Mouse (Mus musculus): ENCODE data around the gene Spata46. TPM values are rescaled to one million over a fixed set of nuclear protein-coding genes. Genes with fewer than 3 reads are reported as not detected.

The Spata46 gene
- total RNA-seq, 1 experiment, result not detected

GRCm38 (mm10) chr1:170306232-170306631 is 2.4 kb upstream of the Spata46 start, which contains the start of gene Gm7694:
Gene Gm7694, minus strand, starts transcription at chr1:170306332.
- Histone ChIP-seq H3K9me3 (ENCODE audit: control insufficient read depth, insufficient read depth, low read depth, low read length) (no peaks in the 10 kb centered on the region), H3K36me3 (ENCODE audit: control insufficient read depth, insufficient read depth, low read length, poor library complexity, severe bottlenecking) (no peaks in the 10 kb centered on the region), H3K4me3 (ENCODE audit: insufficient read depth in 1 of 2, low read depth in 1 of 2, low read length in 2 of 2, poor library complexity in 1 of 2, severe bottlenecking in 1 of 2) (no peak within 1 kb of the TSS), H3K4me1 (ENCODE audit: control insufficient read depth in 2 of 2, insufficient read depth in 2 of 2, low read length in 2 of 2, poor library complexity in 1 of 2) (no peaks in the 10 kb centered on the region), H3K9ac (ENCODE audit: insufficient read depth, low read depth, low read length, poor library complexity, severe bottlenecking) (no peak within 1 kb of the TSS), H3K27ac (ENCODE audit: insufficient read depth, low read depth, low read length, poor library complexity, severe bottlenecking) (no peak within 1 kb of the TSS)
- no peak for DNase-seq (ENCODE audit: low read depth, low spot score)
- in situ Hi-C loops (cut with MboI; ENCODE audit: low sequenced_read_pairs in 2 of 2, unreplicated experiment in 2 of 2), result no loop called here
- TF ChIP-seq HCFC1 (IDR thresholded peaks at IDR 0.05; ENCODE audit: borderline replicate concordance, insufficient read depth, low read length) (no peak), CHD2 (IDR thresholded peaks at IDR 0.05; ENCODE audit: low read depth, low read length) (no peak), MAFK (IDR thresholded peaks at IDR 0.05; ENCODE audit: insufficient read depth, low read depth, low read length) (no peak), ZC3H11A (IDR thresholded peaks at IDR 0.05; ENCODE audit: borderline replicate concordance, low read depth, low read length) (no peak), ZNF384 (IDR thresholded peaks at IDR 0.05; ENCODE audit: low read depth, low read length) (no peak)

DNA sequence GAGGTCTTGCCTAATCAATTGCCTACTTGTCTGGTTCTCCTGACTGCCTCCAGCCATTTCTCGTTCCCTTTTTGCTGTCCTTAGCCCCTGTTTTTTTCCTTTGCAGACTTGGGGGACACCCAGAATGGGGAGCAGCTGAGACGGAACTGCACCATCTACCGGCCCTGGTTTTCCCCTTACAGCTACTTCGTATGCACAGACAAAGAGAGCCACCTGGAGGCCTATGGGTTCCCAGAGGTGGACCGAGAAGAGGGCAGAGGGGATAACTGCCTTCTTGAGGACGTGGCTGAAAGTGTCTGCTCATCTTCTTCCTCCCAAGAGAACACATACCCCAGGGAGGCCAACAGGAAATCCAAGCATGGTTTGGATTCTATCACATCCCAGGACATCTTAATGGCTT is 2.8 kb downstream of the Spata46 start:
- Histone ChIP-seq H3K4me1 (ENCODE audit: control insufficient read depth in 2 of 2, insufficient read depth in 2 of 2, low read length in 2 of 2, poor library complexity in 1 of 2) (no peaks in the 10 kb centered on the region), H3K9me3 (ENCODE audit: control insufficient read depth, insufficient read depth, low read depth, low read length) (no peaks in the 10 kb centered on the region), H3K9ac (ENCODE audit: insufficient read depth, low read depth, low read length, poor library complexity, severe bottlenecking) (no peak overlapping the region), H3K27ac (ENCODE audit: insufficient read depth, low read depth, low read length, poor library complexity, severe bottlenecking) (no peak overlapping the region), H3K4me3 (ENCODE audit: insufficient read depth in 1 of 2, low read depth in 1 of 2, low read length in 2 of 2, poor library complexity in 1 of 2, severe bottlenecking in 1 of 2) (no peak overlapping the region), H3K36me3 (ENCODE audit: control insufficient read depth, insufficient read depth, low read length, poor library complexity, severe bottlenecking) (no peaks in the 10 kb centered on the region)
- TF ChIP-seq ZC3H11A (IDR thresholded peaks at IDR 0.05; ENCODE audit: borderline replicate concordance, low read depth, low read length), result no peak
- DNase-seq (ENCODE audit: low read depth, low spot score), result no peak
- in situ Hi-C loops (cut with MboI; ENCODE audit: low sequenced_read_pairs in 2 of 2, unreplicated experiment in 2 of 2), result no loop called here

GRCm38 (mm10) chr1:170322046-170322445 is 13.4 kb downstream of the Spata46 start:
- no peaks in the 10 kb centered on the region for H3K4me1 ChIP-seq (ENCODE audit: control insufficient read depth in 2 of 2, insufficient read depth in 2 of 2, low read length in 2 of 2, poor library complexity in 1 of 2)
- no peak overlapping the region for H3K27ac ChIP-seq (ENCODE audit: insufficient read depth, low read depth, low read length, poor library complexity, severe bottlenecking)
- DNase-seq (ENCODE audit: low read depth, low spot score), result no peak
- H3K9me3 ChIP-seq (ENCODE audit: control insufficient read depth, insufficient read depth, low read depth, low read length), result no peaks in the 10 kb centered on the region
- TF ChIP-seq CHD2 (IDR thresholded peaks at IDR 0.05; ENCODE audit: low read depth, low read length) (no peak), ZNF384 (IDR thresholded peaks at IDR 0.05; ENCODE audit: low read depth, low read length) (no peak), ZC3H11A (IDR thresholded peaks at IDR 0.05; ENCODE audit: borderline replicate concordance, low read depth, low read length) (no peak), MAFK (IDR thresholded peaks at IDR 0.05; ENCODE audit: insufficient read depth, low read depth, low read length) (no peak), HCFC1 (IDR thresholded peaks at IDR 0.05; ENCODE audit: borderline replicate concordance, insufficient read depth, low read length) (no peak)
- in situ Hi-C loops (cut with MboI; ENCODE audit: low sequenced_read_pairs in 2 of 2, unreplicated experiment in 2 of 2), result no loop called here
- H3K36me3 ChIP-seq (ENCODE audit: control insufficient read depth, insufficient read depth, low read length, poor library complexity, severe bottlenecking), result no peaks in the 10 kb centered on the region
- H3K4me3 ChIP-seq (ENCODE audit: insufficient read depth in 1 of 2, low read depth in 1 of 2, low read length in 2 of 2, poor library complexity in 1 of 2, severe bottlenecking in 1 of 2), result no peak overlapping the region
- H3K9ac ChIP-seq (ENCODE audit: insufficient read depth, low read depth, low read length, poor library complexity, severe bottlenecking), result no peak overlapping the region

DNA sequence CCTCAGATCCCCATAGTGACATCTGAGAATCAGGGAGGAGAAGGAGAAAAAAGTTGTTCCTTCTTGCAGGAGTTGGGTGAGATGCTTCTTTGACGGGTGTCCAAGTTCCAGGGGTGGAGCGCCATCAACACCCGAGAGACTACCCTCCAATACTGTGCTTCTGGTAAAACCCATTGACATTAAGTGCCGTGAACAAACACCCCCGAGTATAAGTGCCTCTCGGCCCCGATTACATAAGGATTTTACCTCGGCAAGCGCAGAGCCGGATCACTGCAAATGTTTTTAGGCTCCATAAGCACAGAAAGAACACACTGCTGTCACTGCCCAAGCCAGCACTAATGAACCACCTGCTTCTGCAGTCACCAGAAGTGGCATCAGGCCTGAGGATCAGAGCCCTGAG is 14.4 kb downstream of the Spata46 start:
- no peak overlapping the region for H3K9ac ChIP-seq (ENCODE audit: insufficient read depth, low read depth, low read length, poor library complexity, severe bottlenecking)
- DNase-seq (ENCODE audit: low read depth, low spot score), result no peak
- no peak overlapping the region for H3K4me3 ChIP-seq (ENCODE audit: insufficient read depth in 1 of 2, low read depth in 1 of 2, low read length in 2 of 2, poor library complexity in 1 of 2, severe bottlenecking in 1 of 2)
- H3K27ac ChIP-seq (ENCODE audit: insufficient read depth, low read depth, low read length, poor library complexity, severe bottlenecking), result no peak overlapping the region
- no peaks in the 10 kb centered on the region for H3K9me3 ChIP-seq (ENCODE audit: control insufficient read depth, insufficient read depth, low read depth, low read length)
- in situ Hi-C loops (cut with MboI; ENCODE audit: low sequenced_read_pairs in 2 of 2, unreplicated experiment in 2 of 2), result no loop called here
- no peaks in the 10 kb centered on the region for H3K36me3 ChIP-seq (ENCODE audit: control insufficient read depth, insufficient read depth, low read length, poor library complexity, severe bottlenecking)
- TF ChIP-seq ZC3H11A (IDR thresholded peaks at IDR 0.05; ENCODE audit: borderline replicate concordance, low read depth, low read length) (no peak), CHD2 (IDR thresholded peaks at IDR 0.05; ENCODE audit: low read depth, low read length) (no peak), ZNF384 (IDR thresholded peaks at IDR 0.05; ENCODE audit: low read depth, low read length) (no peak), MAFK (IDR thresholded peaks at IDR 0.05; ENCODE audit: insufficient read depth, low read depth, low read length) (no peak), HCFC1 (IDR thresholded peaks at IDR 0.05; ENCODE audit: borderline replicate concordance, insufficient read depth, low read length) (no peak)
- no peaks in the 10 kb centered on the region for H3K4me1 ChIP-seq (ENCODE audit: control insufficient read depth in 2 of 2, insufficient read depth in 2 of 2, low read length in 2 of 2, poor library complexity in 1 of 2)

DNA sequence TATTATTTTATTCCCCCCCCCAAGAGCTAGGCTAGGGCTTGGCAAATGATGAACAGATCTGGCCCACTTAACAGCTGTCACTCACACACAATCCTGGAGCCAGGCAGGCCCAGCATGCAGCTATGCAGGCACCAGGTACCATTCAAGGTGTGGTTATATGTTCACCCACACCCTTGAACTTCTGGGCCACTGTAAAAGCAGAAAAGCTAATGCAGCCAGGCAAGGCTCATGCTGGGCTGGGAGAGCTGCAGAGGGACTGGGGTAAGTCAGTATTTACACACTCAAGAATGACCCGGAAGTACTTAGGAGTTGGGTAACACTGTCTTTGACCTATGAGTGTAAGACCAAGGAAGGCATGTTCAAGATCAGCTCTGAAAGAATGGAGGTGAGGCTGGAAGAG is 15.7 kb downstream of the Spata46 start:
- TF ChIP-seq HCFC1 (IDR thresholded peaks at IDR 0.05; ENCODE audit: borderline replicate concordance, insufficient read depth, low read length) (no peak), MAFK (IDR thresholded peaks at IDR 0.05; ENCODE audit: insufficient read depth, low read depth, low read length) (no peak), CHD2 (IDR thresholded peaks at IDR 0.05; ENCODE audit: low read depth, low read length) (no peak), ZC3H11A (IDR thresholded peaks at IDR 0.05; ENCODE audit: borderline replicate concordance, low read depth, low read length) (no peak)
- Histone ChIP-seq H3K9ac (ENCODE audit: insufficient read depth, low read depth, low read length, poor library complexity, severe bottlenecking) (no peak overlapping the region), H3K9me3 (ENCODE audit: control insufficient read depth, insufficient read depth, low read depth, low read length) (no peaks in the 10 kb centered on the region), H3K36me3 (ENCODE audit: control insufficient read depth, insufficient read depth, low read length, poor library complexity, severe bottlenecking) (no peaks in the 10 kb centered on the region), H3K27ac (ENCODE audit: insufficient read depth, low read depth, low read length, poor library complexity, severe bottlenecking) (no peak overlapping the region), H3K4me3 (ENCODE audit: insufficient read depth in 1 of 2, low read depth in 1 of 2, low read length in 2 of 2, poor library complexity in 1 of 2, severe bottlenecking in 1 of 2) (no peak overlapping the region), H3K4me1 (ENCODE audit: control insufficient read depth in 2 of 2, insufficient read depth in 2 of 2, low read length in 2 of 2, poor library complexity in 1 of 2) (no peaks in the 10 kb centered on the region)
- DNase-seq (ENCODE audit: low read depth, low spot score), result no peak
- in situ Hi-C loops (cut with MboI; ENCODE audit: low sequenced_read_pairs in 2 of 2, unreplicated experiment in 2 of 2), result no loop called here

Measured in ES-E14 (cell line).